Mouse (Mus musculus) MEL (cell line): ENCODE results near the gene Ttc36. TPM values are rescaled to one million over a fixed set of nuclear protein-coding genes. Genes with fewer than 3 reads are reported as not detected.

Experiments
- DNase-seq: peaks from one replicate; pipeline ENCODE4 v3.0.0; 2011; ENCODE audit warnings: low read depth, low spot score
- H3K27ac ChIP-seq: 2 replicates; pipeline ENCODE4 v1.5.1; 2012; ENCODE audit warnings: low read depth, mild to moderate bottlenecking, control low read depth, low read length, moderate library complexity; ENCODE audit not compliant: control insufficient read depth
- H3K27me3 ChIP-seq, 2 experiments: fragments of 150-350 bp in 1 of 2; sonication (generic) in 1 of 2; 2 replicates each; pipeline ENCODE4 v1.6.1; 2012; ENCODE audit warnings: low read length in 2 of 2, mild to moderate bottlenecking in 2 of 2, improper control_type of control experiment in 1 of 2, moderate library complexity in 1 of 2; ENCODE audit not compliant: insufficient read depth in 2 of 2, control insufficient read depth in 1 of 2
- H3K36me3 ChIP-seq, 2 experiments: 2 replicates each; pipeline ENCODE4 v1.6.1; 2012 to 2014; ENCODE audit warnings: low read length in 2 of 2, improper control_type of control experiment in 1 of 2, inconsistent platforms in 1 of 2, mild to moderate bottlenecking in 1 of 2; ENCODE audit not compliant: insufficient read depth in 2 of 2, control insufficient read depth in 1 of 2
- H3K4me1 ChIP-seq, 2 experiments: fragments of 150-350 bp in 1 of 2; sonication (generic) in 1 of 2; 2 replicates each; pipeline ENCODE4 v1.6.1; 2012; ENCODE audit warnings: low read length in 2 of 2, improper control_type of control experiment in 1 of 2, mild to moderate bottlenecking in 1 of 2; ENCODE audit not compliant: insufficient read depth in 2 of 2, control insufficient read depth in 1 of 2
- H3K4me3 ChIP-seq, 2 experiments: fragments of 150-350 bp in 1 of 2; sonication (generic) in 1 of 2; 2 replicates each; pipeline ENCODE4 v1.5.1; 2012; ENCODE audit warnings: low read depth in 2 of 2, low read length in 2 of 2, mild to moderate bottlenecking in 2 of 2, moderate library complexity in 2 of 2, control low read depth in 1 of 2, improper control_type of control experiment in 1 of 2; ENCODE audit not compliant: control insufficient read depth in 1 of 2, insufficient read depth in 1 of 2
- H3K79me2 ChIP-seq: 2 replicates; pipeline ENCODE4 v1.6.1; 2012; ENCODE audit warnings: mild to moderate bottlenecking, low read length, moderate library complexity; ENCODE audit not compliant: control insufficient read depth, poor library complexity, insufficient read depth
- H3K9ac ChIP-seq: 2 replicates; pipeline ENCODE4 v1.6.1; 2012; ENCODE audit warnings: low read depth, mild to moderate bottlenecking, control low read depth, low read length, moderate library complexity; ENCODE audit not compliant: control insufficient read depth, poor library complexity, severe bottlenecking
- H3K9me3 ChIP-seq: fragments of 150-350 bp; sonication (generic); replicated peaks from 2 replicates; pipeline ENCODE4 v1.6.1; 2012; ENCODE audit warnings: mild to moderate bottlenecking, low read length, improper control_type of control experiment, moderate library complexity; ENCODE audit not compliant: insufficient read depth
- BHLHE40 ChIP-seq: IDR thresholded peaks from 2 replicates; pipeline ENCODE4 v1.6.1; 2012; ENCODE audit warnings: low read depth, mild to moderate bottlenecking, inconsistent platforms, low read length, improper control_type of control experiment, borderline replicate concordance
- CHD2 ChIP-seq: IDR thresholded peaks from 2 replicates; pipeline ENCODE4 v1.6.1; 2011; ENCODE audit warnings: low read length, improper control_type of control experiment
- CTCF ChIP-seq, 3 experiments: IDR thresholded peaks in 2 of 3; conservative IDR thresholded peaks in 1 of 3; 2 replicates each; pipeline ENCODE4 v1.5.1; 2011 to 2012; ENCODE audit warnings: low read length in 3 of 3, low read depth in 2 of 3, mild to moderate bottlenecking in 2 of 3, improper control_type of control experiment in 1 of 3, inconsistent platforms in 1 of 3, mixed read lengths in 1 of 3, moderate library complexity in 1 of 3; ENCODE audit not compliant: control insufficient read depth in 1 of 3, insufficient read depth in 1 of 3, poor library complexity in 1 of 3, severe bottlenecking in 1 of 3
- E2F4 ChIP-seq: IDR thresholded peaks from 2 replicates; pipeline ENCODE4 v1.6.1; 2011; ENCODE audit warnings: low read depth, low read length, improper control_type of control experiment, borderline replicate concordance
- ELF1 ChIP-seq: IDR thresholded peaks from 2 replicates; pipeline ENCODE4 v1.6.1; 2014; ENCODE audit warnings: low read depth, mild to moderate bottlenecking, inconsistent platforms, low read length, improper control_type of control experiment, moderate library complexity
- EP300 ChIP-seq, 2 experiments: IDR thresholded peaks; 2 replicates each; pipeline ENCODE4 v1.6.1; 2011; ENCODE audit warnings: improper control_type of control experiment in 2 of 2, low read length in 2 of 2, low read depth in 1 of 2, mild to moderate bottlenecking in 1 of 2
- GABPA ChIP-seq: IDR thresholded peaks from 2 replicates; pipeline ENCODE4 v1.6.1; 2012; ENCODE audit warnings: low read depth, mild to moderate bottlenecking, inconsistent platforms, low read length, improper control_type of control experiment, moderate library complexity
- GATA1 ChIP-seq: IDR thresholded peaks from 2 replicates; pipeline ENCODE4 v1.6.1; 2011; ENCODE audit warnings: low read depth, low read length, improper control_type of control experiment
- JUND ChIP-seq: IDR thresholded peaks from 2 replicates; pipeline ENCODE4 v1.6.1; 2011; ENCODE audit warnings: low read depth, mild to moderate bottlenecking, improper control_type of control experiment, low read length
- KAT2A ChIP-seq: conservative IDR thresholded peaks from 2 replicates; pipeline ENCODE4 v1.6.1; 2012; ENCODE audit warnings: low read depth, low read length, improper control_type of control experiment, inconsistent platforms
- MAFK ChIP-seq: IDR thresholded peaks from 2 replicates; pipeline ENCODE4 v1.6.1; 2011; ENCODE audit warnings: low read depth, mild to moderate bottlenecking, low read length, improper control_type of control experiment, borderline replicate concordance
- MAZ ChIP-seq: IDR thresholded peaks from 2 replicates; pipeline ENCODE4 v1.6.1; 2012; ENCODE audit warnings: low read depth, mild to moderate bottlenecking, inconsistent platforms, low read length, improper control_type of control experiment
- MEF2A ChIP-seq: IDR thresholded peaks from 2 replicates; pipeline ENCODE4 v1.6.1; 2014; ENCODE audit warnings: low read depth, mild to moderate bottlenecking, inconsistent platforms, low read length, improper control_type of control experiment; ENCODE audit not compliant: poor library complexity, insufficient replicate concordance, severe bottlenecking; ENCODE audit errors: extremely low read depth
- MYB ChIP-seq: IDR thresholded peaks from 2 replicates; pipeline ENCODE4 v1.6.1; 2011; ENCODE audit warnings: mild to moderate bottlenecking, low read depth, low read length, improper control_type of control experiment
- MYC ChIP-seq: IDR thresholded peaks from 2 replicates; pipeline ENCODE4 v1.6.1; 2011; ENCODE audit warnings: low read depth, mild to moderate bottlenecking, low read length, improper control_type of control experiment, moderate library complexity
- NRF1 ChIP-seq: IDR thresholded peaks from 2 replicates; pipeline ENCODE4 v1.6.1; 2014; ENCODE audit warnings: low read depth, mild to moderate bottlenecking, inconsistent platforms, low read length, improper control_type of control experiment, moderate library complexity; ENCODE audit not compliant: poor library complexity, insufficient read depth, severe bottlenecking
- POLR2A ChIP-seq, 2 experiments: IDR thresholded peaks; 2 replicates each; pipeline ENCODE4 v1.6.1; 2011 to 2012; ENCODE audit warnings: low read length in 2 of 2, mild to moderate bottlenecking in 2 of 2, control low read depth in 1 of 2, improper control_type of control experiment in 1 of 2, low read depth in 1 of 2, moderate library complexity in 1 of 2; ENCODE audit not compliant: control insufficient read depth in 1 of 2, insufficient read depth in 1 of 2, poor library complexity in 1 of 2
- POLR2AphosphoS5 ChIP-seq: IDR thresholded peaks from 2 replicates; pipeline ENCODE4 v1.6.1; 2012; ENCODE audit warnings: low read depth, borderline replicate concordance, mild to moderate bottlenecking, inconsistent platforms, low read length, moderate library complexity, mixed read lengths
- RAD21 ChIP-seq: IDR thresholded peaks from 2 replicates; pipeline ENCODE4 v1.6.1; 2011; ENCODE audit warnings: mild to moderate bottlenecking, low read depth, low read length, improper control_type of control experiment
- TAL1 ChIP-seq: IDR thresholded peaks from 2 replicates; pipeline ENCODE4 v1.6.1; 2012; ENCODE audit warnings: mild to moderate bottlenecking, inconsistent platforms, low read length, moderate library complexity, mixed read lengths
- TCF12 ChIP-seq: IDR thresholded peaks from 2 replicates; pipeline ENCODE4 v1.6.1; 2014; ENCODE audit warnings: low read depth, mild to moderate bottlenecking, inconsistent platforms, low read length, improper control_type of control experiment, moderate library complexity
- USF1 ChIP-seq: IDR thresholded peaks from 2 replicates; pipeline ENCODE4 v1.6.1; 2014; ENCODE audit warnings: low read depth, mild to moderate bottlenecking, inconsistent platforms, low read length, improper control_type of control experiment, moderate library complexity
- ZC3H11A ChIP-seq: IDR thresholded peaks from 2 replicates; pipeline ENCODE4 v1.6.1; 2012; ENCODE audit warnings: low read depth, mild to moderate bottlenecking, inconsistent platforms, low read length, improper control_type of control experiment
- ZKSCAN1 ChIP-seq: IDR thresholded peaks from 2 replicates; pipeline ENCODE4 v1.6.1; 2012; ENCODE audit warnings: low read depth, mild to moderate bottlenecking, inconsistent platforms, low read length, improper control_type of control experiment, moderate library complexity
- polyA plus RNA-seq, 2 experiments: library from polyadenylated mRNA; stranded (reverse) in 1 of 2; unstranded in 1 of 2; fragments of >175 nt in 1 of 2; fragments of >200 nt in 1 of 2; gene quantifications; 2 replicates each; pipeline versions ENCODE4 v1.2.1 to v1.2.4; 2012; ENCODE audit warnings: low replicate concordance in 2 of 2, low read depth in 1 of 2; ENCODE audit not compliant: insufficient read length in 2 of 2, insufficient read depth in 1 of 2, missing spikeins in 1 of 2
- total RNA-seq: library from RNA; depleted of rRNA; stranded (reverse); fragments of 300-350 nt; gene quantifications from 2 replicates; pipeline ENCODE4 v1.2.3, GENCODE M21; 2012; rRNA removed

The Ttc36 gene
- total RNA-seq, result 0.20 TPM in 1 of 2 replicates, not detected in the other
- under 1 TPM in 1 of 2 experiments, not detected in 1; 0.49 TPM for polyA plus RNA-seq

GRCm38 (mm10) chr9:44802808-44803450, at the start of gene Ttc36:
TSS of gene Ttc36 (minus strand) at chr9:44803072.
- Histone ChIP-seq H3K4me1 (peaks cover 0 to 6% of the 10 kb centered on the region in 2 experiments; a peak in 1 of 4 replicates), H3K4me3 (no peak within 1 kb of the TSS), H3K36me3 (peaks cover 0 to 2% of the 10 kb centered on the region in 2 experiments; a peak in 3 of 4 replicates), H3K9me3 (no peaks in the 10 kb centered on the region), H3K27ac (no peak within 1 kb of the TSS), H3K9ac (no peak within 1 kb of the TSS), H3K79me2 (no peaks in the 10 kb centered on the region), H3K27me3 (no peaks in the 10 kb centered on the region)
- no peak for DNase-seq
- TF ChIP-seq MAFK (no peak), BHLHE40 (no peak), MAZ (no peak), RAD21 (no peak), POLR2AphosphoS5 (no peak), CHD2 (no peak), E2F4 (no peak), ZKSCAN1 (no peak), GATA1 (no peak), TAL1 (no peak), USF1 (no peak), MEF2A (no peak), ELF1 (no peak), MYC (no peak), CTCF (IDR thresholded peaks at IDR 0.05 in 2 of 3, conservative IDR thresholded peaks at IDR 0.05 in 1 of 3; ENCODE audit: control insufficient read depth in 1 of 3, insufficient read depth in 1 of 3, low read depth in 2 of 3, low read length in 3 of 3, poor library complexity in 1 of 3, severe bottlenecking in 1 of 3) (no peak), JUND (no peak), EP300 (IDR thresholded peaks at IDR 0.05; ENCODE audit: low read depth in 1 of 2, low read length in 2 of 2) (no peak), NRF1 (no peak), ZC3H11A (no peak), POLR2A (IDR thresholded peaks at IDR 0.05; ENCODE audit: control insufficient read depth in 1 of 2, insufficient read depth in 1 of 2, low read depth in 1 of 2, low read length in 2 of 2, poor library complexity in 1 of 2) (no peak)

- Histone ChIP-seq H3K9ac (no peak overlapping the region), H3K36me3 (peaks cover 0 to 26% of the 10 kb centered on the region in 2 experiments; a peak in 2 of 4 replicates), H3K4me1 (no peaks in the 10 kb centered on the region), H3K4me3 (no peak overlapping the region), H3K9me3 (no peaks in the 10 kb centered on the region), H3K27me3 (no peaks in the 10 kb centered on the region), H3K27ac (no peak overlapping the region), H3K79me2 (no peaks in the 10 kb centered on the region)
- no peak for DNase-seq
- TF ChIP-seq POLR2A (IDR thresholded peaks at IDR 0.05; ENCODE audit: control insufficient read depth in 1 of 2, insufficient read depth in 1 of 2, low read depth in 1 of 2, low read length in 2 of 2, poor library complexity in 1 of 2) (no peak), GABPA (no peak), TCF12 (no peak), MYC (no peak), CHD2 (no peak), CTCF (IDR thresholded peaks at IDR 0.05 in 2 of 3, conservative IDR thresholded peaks at IDR 0.05 in 1 of 3; ENCODE audit: control insufficient read depth in 1 of 3, insufficient read depth in 1 of 3, low read depth in 2 of 3, low read length in 3 of 3, poor library complexity in 1 of 3, severe bottlenecking in 1 of 3) (no peak), MYB (no peak), KAT2A (no peak), ZC3H11A (no peak), RAD21 (no peak), ELF1 (no peak)
Measured at GRCm38 (mm10) chr9:44847446-44847845, 44.6 kb upstream of the Ttc36 start.
